Mouse (Mus musculus) embryo, embryonic 11 days (tissue): ENCODE measurements around the gene Zfp786.
A peak's percentile ranks its signal among the peaks of the same experiment; 100 is the strongest.

Source experiments
- DNase-seq: peaks from one replicate; pipeline ENCODE4 v3.0.0-alpha.2; 2015

Zfp786 gene

DNA sequence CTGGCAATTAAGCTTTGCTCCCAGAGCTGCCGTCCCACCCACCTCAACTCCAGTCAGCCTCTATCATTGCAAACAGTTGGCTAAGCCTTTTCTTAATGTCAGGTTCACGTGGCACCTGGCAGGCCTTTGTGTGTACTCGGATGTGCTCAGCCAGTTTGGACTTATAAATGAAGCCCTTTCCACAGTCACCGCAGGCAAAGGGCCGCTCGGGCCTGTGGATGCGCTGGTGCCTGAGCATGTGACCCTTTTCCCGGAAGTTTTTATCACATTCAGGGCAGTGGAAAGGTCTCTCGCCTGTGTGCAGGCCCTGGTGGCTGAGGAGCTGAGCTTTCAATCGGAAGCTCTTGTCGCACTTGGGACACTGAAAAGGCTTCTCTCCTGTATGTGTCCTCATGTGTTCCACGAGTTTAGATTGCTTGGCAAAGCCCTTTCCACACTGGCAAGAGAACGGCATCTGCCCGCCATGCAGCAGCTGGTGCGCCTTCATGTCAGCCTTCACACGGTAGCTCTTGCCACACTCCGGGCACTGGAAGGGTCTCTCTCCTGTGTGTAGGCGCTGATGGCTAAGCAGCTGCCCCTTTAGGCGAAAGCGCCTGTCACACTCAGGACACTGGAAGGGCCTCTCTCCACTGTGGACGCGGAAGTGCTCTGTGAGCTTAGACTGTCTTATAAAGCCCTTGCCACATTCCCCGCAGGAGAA is 10.9 kb downstream of the Zfp786 start:
- DNase-seq: no peak

DNA sequence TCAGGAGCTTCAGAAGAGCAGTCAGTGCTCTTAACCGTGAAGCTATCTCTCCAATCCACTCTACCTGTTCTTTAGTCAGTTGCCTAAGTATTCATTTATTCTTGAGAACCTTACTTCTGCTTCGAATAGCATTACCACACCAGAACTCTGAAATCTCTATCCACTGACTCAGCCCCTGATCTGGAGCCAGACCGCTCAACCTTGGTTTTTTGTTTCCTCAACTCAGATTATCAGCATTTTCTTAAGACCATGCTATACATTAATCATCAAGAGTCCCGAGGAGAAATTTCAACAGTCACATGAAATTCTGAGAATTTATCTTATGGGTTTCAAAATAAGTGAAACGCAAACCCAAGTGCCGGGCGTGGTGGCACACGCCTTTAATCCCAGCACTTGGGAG is 11.9 kb downstream of the Zfp786 start:
- DNase-seq: no peak

DNA sequence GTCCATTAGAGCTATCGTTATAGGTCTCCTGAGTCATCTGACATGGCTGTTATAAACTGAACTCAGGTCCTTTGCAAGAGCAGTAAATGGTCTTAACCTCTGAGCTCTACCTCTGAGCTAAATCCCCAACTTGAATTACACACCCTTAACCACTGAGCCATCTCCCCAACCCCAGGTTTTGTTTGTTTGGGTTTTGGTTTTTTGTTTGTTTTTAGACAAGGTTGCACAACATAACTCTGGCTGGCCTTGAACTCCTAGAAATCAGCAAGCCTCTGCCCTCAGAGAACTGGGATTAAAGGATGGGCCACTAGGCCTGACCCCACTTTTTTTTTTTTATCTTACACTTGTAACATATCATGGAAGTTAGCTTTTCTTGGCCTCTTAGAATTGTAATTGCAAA is 14.5 kb downstream of the Zfp786 start:
- no peak for DNase-seq

DNA sequence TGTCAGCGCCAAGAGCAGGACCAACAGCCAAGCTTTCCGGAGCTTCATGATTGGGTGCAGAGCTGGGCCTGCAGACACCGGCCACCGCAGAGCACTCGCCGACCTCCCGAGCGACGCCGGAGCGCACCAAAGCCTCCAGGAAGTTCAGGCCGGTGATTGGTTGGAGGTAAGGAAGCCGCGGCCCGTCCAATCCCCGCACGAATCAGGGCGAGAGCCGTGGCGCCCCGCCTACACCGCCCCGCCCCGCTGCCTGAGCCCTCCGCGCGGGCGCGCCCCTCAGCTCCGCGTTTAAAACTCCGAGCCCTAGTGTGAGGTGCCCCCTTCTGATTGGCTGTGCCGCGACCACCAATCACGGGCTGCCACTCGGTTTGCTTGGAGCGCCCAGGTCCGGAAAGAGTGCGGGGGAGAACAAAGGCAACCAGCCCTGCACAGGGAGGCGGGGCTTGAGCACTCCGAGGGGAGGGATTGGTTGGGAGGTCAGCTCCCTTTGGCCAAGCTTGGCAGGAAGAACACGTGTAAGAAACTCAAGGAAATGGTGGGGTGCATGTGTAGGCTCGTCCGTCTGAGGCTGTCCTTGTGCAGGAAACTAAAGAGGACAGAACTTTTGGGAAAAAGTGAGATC is 17.3 kb downstream of the Zfp786 start, which contains the start of gene Pdia4:
TSS of gene Pdia4 (minus strand) at position 174 of the 622 bp plus-strand sequence.
- peak; percentile 99 for DNase-seq

DNA sequence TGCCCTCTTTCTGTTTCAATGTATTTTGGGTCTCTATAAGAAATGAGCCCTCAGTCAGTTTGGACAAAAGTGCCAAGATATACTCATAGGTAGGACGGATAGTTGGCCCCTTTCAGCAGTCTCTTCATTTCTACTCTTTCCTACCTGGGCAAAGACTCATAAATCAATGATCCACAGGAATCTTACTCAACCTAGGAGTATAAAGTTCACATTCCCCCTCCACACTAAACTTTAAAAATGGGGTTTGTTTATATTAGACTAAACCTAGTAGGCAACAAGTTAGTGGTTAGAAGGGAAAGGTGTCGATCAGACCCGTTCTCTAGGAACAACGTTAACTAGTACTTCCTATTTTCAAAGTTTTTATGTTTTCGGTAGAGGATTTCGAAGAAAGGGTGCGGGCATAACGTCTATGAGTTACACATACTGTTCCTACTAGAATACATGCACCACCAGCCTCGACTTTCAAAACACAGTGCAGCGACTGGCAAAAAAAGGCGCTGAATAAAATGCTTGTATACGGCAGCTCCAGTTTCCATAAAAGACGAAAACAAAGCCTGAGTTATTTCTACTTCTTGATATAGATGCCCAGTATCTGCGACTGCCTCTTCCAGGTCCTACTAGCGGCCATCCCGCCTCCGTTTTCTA is 18.3 kb downstream of the Zfp786 start:
- DNase-seq: no peak

DNA sequence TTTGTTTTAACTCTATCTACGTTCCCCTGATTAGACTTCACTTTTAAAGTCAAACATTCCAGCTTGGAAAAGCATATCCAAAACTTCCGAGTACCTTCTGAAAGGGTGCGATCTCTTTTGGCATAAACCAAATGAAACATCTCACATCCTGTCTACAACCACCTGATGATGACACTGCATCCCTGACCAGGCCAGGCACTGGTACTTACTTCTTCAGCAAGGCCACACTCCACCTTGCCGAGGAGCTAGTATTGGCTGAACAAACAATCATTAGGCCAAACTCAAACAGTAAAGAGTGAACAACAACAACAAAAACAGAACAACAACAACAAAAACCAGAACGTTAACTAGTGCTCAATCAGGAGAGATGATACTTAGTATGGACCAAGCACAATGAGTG is 19.3 kb downstream of the Zfp786 start:
- DNase-seq: no peak

DNA sequence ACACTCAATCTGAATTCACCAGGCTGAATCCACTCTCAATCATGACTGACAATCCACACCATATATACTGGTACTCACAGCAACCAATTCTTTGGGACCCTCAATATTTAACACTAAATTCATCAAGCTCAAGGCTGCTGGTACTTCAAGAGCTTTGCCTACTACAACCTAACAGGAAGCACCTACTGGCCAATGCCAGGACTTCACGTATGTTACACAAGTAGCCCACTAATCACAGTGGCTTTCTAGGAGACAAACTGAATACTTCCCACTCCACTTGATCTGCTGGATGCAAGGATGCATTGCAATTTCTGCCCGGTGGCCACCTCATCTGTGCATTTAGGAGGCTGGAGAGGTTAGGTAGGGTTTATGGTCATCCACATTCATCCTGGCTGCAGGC is 20.5 kb downstream of the Zfp786 start:
- peak; percentile 24 for DNase-seq

DNA sequence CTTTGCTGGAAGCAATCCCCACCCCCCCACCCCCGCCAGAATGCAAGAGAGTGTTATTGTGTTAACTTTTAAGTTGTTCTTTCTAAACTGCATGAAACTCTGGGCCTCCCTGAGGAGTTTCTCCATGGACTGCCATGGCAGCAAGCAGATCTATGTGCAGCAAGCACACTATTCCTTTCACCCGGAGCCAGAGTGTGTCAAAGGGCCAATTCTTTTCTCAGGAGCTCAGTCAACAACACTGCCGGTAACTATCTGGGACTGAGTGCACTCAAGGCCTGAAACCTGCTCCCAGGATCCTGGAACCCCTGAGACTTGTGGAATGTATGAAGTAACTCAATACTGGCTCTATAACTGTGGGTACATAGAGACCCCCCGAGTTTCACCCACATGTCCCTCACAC is 21.6 kb downstream of the Zfp786 start:
- DNase-seq: no peak

DNA sequence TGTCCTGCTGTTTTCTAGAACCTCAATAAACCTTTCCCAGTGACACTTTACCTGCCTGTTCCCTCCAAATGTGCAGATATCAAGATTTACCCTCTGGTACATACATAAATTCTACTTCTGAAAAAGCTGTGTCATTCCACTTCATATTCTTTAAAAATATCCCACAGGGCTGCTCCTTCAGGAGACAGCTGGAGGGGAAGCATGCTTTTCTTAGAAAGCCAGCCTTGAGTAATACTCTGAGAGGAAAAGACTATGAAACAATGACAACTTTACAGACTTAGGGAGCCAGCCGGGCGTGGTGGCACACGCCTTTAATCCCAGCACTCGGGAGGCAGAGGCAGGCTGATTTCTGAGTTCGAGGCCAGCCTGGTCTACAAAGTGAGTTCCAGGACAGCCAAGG is 22.1 kb downstream of the Zfp786 start:
- DNase-seq: no peak

DNA sequence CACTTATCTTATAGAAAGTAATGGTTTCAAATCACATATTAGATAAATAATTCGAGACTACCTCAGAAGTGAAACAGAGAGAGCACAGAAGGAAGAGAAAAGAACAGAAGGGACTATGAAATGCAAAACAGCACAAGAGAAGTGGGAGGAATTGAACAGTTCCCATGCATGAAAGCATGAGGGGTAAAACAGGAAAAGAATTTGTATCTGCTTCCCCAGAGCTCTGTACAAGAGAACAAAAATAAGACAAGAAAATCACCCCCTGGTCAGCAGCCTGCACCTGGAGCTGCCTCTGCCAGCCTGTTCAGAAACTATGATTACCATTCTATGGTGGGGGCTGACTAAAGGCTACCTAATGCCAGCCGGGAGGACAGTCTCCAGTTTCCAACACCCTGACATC is 23.2 kb downstream of the Zfp786 start:
- DNase-seq: no peak

DNA sequence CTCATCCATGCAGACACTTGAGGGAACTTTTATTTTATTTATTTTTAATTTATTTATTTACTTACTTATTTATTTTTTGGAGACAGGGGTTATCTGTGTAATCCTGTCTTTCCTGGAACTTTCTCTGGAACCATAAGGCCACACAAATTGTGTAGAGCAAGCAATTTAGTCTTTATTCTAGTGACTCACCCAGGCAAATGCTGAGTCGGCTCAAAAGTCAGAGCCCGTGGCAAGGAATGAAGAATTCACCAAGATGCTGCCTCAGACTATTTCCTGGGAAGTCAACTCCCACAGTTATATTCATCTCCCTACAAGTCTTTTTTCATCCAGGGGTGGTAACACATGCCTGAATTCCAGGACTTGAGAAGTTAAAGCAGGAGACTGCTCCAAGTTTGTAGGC is 25.1 kb downstream of the Zfp786 start:
- DNase-seq: no peak

DNA sequence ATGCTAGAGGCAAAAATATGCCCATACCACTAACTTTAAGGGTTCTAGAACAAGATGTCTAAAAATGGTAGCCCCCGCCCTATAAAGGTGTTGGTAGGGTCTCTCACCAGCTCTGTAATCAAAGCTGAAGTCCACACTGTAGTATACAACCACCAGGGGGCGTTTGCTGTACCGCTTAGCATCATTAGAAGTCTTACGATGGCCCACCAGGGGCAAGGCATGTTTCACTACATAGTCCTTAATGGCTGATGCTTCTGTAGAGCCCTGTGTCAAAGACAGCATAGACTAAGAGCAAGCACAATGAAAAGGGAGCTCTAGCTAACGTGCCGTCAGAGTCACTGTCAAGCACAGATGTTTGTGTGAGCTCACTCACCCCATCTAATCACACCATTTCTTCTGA is 31.6 kb downstream of the Zfp786 start:
- DNase-seq: peak; percentile 88

DNA sequence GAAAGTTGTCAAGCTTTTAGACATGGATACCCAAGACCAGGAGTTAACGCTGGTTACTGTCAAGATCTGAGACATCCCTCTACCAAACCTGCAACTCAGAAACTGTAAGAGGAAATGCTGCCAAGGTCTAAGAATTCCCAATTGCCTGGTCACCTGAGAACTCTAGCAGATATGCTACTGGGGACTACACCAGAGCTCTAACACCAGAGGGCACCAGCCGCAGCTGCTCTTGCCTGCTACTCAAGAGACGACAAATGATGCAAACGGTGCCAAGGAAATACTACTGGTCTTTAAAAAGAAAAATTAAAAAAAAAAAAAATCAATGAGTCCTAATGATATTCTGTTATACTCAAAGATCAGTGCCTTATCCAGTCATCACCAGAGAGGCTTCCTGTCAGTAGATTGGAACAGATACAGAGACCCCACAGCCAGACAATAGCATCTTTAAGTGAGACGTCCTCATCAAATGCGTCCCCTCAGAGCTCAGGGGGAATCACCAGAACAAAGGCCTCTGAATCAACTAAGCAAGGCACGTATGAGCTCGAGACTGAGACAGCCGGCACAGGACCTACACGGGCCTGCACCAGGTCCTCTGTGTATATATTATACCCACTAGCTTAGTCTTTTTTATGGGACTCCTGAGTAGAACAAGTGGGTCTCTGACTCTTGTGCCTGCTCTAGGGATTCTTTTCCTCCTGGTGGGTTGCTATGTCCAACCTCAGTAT is 36.4 kb downstream of the Zfp786 start:
- DNase-seq: peak; percentile 43

DNA sequence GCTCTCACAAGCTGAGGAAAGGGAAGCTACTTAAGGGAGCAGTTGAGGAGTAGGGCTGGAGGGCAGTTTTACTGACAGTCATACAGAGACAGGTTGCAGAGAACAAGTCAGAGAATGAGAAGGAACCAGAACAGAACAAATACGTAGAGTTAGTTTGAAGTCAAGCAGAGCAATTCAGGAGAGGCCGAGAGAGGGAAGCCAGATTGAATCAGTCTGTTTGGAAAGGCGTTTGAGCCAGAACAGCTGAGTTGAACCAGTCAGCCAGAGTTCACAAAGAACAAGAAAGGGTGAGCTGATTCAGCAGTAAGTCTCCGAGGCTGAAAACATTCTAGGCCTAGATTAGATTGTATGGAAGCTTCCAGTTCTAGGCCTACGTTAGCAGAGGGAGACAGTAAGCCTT is 37.4 kb downstream of the Zfp786 start:
- DNase-seq: no peak

DNA sequence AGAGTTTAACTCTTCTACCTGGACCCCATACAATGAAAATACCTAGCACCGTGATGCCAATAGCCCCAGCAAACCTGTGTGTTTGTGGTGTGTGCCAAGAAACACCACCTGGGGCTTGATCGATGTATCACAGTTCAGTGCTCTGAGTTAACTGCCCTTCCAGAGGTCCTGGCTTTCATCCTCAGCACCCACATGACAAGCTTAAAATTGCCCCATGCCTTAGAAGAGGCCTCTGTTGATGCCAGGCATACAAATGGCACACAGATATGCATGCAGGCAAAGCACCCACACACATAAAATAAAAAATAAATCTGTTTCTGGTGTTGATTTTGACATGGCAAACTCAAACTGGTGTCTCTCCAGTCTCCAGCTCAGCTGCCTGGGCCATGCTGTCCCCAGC is 38.1 kb downstream of the Zfp786 start:
- no peak for DNase-seq

DNA sequence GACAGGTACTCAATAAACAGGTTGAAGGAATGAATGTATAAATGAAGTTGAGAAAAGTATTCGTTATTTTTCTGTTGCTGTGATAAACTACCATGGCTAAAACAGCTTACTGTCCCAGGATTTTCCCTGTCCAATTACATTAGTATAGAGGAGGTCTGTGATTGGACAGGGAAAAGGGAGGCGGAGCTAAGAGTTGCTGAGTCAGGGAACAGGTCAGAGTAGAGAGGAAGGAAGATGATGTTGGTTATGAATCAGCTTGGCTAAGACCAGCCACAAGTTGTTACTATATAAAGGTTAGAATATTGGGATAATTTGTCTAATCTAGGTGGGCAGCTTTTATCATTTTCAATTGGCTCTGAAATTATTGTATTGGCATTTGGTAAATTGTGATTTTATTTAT is 39.9 kb downstream of the Zfp786 start:
- DNase-seq: no peak

DNA sequence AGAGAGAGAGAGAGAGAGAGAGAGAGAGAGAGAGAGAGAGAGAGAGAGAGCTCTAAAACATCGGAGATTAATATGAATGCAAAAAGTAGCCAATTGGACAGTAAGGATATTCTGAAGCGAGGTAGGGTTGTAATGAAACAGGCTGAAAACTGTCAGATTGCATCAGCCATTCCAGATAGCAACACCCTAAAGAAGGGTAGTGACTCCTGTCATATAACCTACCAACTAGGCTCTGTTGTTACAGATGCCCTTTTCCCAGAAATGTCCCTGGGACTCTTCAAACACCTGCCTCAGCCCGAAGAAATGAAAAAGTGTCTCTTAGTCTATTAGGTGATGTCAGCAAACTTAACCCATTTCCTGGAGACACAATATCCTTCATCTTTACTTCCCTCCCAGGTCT is 41.8 kb downstream of the Zfp786 start:
- DNase-seq: no peak

DNA sequence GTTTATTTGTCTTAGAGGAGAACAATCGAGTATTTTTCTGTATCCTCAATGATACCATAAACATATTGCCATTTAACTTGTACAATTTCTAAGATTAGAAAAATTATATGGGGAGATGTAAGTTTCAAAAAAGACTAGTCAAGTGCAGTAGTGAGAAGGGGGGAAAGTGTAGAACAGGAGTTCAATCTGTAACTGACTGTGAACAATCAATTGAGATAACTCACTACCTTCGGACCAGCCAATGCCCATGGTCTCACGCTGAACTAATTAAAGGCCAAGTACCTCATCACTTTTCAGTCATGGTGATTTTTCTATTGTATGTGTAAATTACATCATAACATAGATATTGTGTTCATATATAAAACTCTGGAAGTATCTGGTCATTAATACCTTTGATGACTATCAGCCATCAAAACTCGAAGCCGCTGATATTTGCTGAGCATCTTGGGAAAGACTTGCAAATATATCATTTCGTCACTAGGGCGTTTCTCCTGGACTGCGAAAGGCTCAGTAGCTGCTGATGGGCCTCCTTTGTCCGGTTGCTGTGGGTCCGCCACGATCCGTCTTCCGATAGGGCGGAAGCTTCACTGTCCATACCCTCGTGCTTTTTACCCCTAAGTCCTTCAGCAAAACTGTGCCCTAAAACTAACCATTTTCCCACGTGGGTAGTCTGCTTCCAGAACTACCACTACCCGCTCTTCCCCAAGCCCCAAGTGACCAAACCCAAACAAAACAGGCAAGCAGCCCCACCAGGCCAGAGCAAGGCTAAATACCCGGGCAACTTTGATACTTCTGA is 42.5 kb downstream of the Zfp786 start:
- peak; percentile 92 for DNase-seq

DNA sequence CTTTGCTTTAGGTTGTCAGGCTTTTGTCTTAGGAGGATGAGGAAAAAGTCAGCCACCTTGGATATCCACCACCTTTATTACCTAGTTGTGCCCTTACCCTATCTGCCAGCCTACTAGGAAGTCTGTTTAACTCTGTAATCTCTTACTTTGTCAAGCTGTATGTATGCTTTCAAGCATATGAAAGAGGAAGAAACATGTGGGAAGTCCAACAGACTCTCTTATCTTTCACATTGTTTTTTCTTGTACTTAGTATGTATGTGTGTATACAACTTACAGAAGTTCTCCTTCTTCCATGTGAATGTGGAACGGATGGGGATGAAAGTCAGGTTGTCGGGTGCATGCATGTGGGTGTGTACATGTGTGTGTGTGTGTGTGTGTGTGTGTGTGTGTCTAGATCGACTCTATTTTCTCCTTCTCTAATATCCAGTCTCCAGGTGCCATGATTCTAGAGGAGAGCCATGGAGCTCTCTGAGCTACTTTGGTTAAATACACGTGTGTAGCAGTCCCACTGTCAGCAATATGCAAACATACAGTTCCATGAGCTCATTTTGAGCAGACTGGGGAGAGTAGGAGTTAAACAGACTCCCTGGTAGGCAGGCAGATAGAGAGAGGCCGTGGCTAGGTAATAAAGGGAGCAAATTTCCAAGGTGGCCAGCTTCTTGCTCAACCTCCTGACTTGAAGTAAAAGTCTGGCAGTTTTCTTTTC is 45.8 kb downstream of the Zfp786 start:
- no peak for DNase-seq

DNA sequence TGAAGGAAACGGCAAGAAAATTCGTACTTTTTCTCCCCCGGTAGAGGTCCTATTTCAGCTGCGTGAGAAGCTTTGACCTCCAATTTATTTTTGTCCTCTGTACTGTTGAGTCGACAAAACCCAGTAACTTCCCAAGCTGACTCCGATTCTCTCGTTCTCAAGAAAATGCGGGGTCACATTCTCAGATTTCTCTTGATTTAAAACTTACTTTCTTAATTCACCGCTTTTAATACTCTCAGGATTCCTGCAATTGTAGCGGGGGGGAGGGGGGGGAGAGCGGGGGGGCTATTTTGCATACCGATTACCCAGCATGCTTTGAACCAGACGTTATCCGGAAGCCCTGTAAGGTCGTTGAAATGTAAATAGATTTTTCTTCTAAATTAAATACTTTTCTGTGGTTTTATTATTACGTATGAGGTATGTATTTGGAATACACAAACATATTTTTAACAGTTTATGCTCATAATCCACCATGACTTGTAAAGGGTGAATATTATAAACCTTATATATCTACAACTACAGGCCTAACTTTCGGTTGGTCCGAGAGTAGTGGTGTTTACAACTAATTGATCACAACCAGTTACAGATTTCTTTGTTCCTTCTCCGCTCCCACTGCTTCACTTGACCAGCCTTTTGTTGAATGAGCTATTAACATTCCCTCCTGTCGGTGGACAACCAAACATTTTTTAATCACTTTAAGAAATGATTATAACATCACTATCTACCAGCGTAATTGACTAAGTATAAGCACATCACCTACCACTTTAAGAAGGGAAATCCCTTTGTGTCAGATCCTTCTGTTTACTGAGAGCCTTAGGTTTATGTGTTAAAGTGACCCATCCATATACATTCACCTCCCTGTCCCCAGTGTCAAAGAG is 49.3 kb downstream of the Zfp786 start:
- DNase-seq: peak; percentile 83

DNA sequence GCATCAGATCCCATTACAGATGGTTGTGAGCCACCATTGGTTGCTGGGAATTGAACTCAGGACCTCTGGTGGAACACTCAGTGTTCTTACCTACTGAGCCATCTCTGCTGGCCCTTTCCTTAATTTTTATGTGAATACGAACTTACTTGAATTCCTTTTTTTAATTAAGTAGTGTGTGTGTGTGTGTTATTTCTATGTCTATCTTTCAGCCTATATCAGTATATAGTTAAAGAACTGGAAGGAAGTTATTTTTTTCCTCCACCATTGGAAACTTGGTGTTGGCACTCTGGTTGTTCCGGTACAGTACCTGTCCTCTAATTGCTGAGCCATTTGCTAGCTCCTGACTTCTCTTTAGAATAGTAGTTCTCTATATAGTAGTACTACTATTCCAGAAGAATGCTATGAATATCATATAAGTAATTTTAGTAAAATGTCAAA is 50.1 kb downstream of the Zfp786 start:
- peak; percentile 17 for DNase-seq
